Mouse (Mus musculus): ENCODE data around the gene Slc36a2. TPM values are rescaled to one million over a fixed set of nuclear protein-coding genes. Genes with fewer than 3 reads are reported as not detected.

Gene Slc36a2
- 2.4 and 3.3 TPM in 2 replicates for polyA plus RNA-seq (2012; ENCODE audit: insufficient read depth, insufficient read length, missing spikeins)

- Histone ChIP-seq H3K4me3 (ENCODE audit: insufficient read depth, low read length) (no peak within 1 kb of the TSS), H3K4me1 (ENCODE audit: control insufficient read depth, insufficient read depth, low read length) (peaks cover 43% of the 10 kb centered on the region), H3K27ac (ENCODE audit: insufficient read depth, low read depth, low read length) (no peak within 1 kb of the TSS)
- TF ChIP-seq POLR2A (IDR thresholded peaks at IDR 0.05; ENCODE audit: borderline replicate concordance, low read depth, low read length) (no peak), CTCF (IDR thresholded peaks at IDR 0.05; ENCODE audit: low read depth, low read length) (no peak)
Observed at GRCm38 (mm10) chr11:55184733-55185291, at the start of gene Slc36a2. Gene Slc36a2 (minus strand): TSS chr11:55185077.

- TF ChIP-seq CTCF (IDR thresholded peaks at IDR 0.05; ENCODE audit: low read depth, low read length) (no peak), POLR2A (IDR thresholded peaks at IDR 0.05; ENCODE audit: borderline replicate concordance, low read depth, low read length) (no peak)
- Histone ChIP-seq H3K27ac (ENCODE audit: insufficient read depth, low read depth, low read length) (no peak overlapping the region), H3K4me3 (ENCODE audit: insufficient read depth, low read length) (no peak overlapping the region), H3K4me1 (ENCODE audit: control insufficient read depth, insufficient read depth, low read length) (no peaks in the 10 kb centered on the region)
Observed at GRCm38 (mm10) chr11:55234288-55234687, 49.4 kb upstream of the Slc36a2 start.

DNA sequence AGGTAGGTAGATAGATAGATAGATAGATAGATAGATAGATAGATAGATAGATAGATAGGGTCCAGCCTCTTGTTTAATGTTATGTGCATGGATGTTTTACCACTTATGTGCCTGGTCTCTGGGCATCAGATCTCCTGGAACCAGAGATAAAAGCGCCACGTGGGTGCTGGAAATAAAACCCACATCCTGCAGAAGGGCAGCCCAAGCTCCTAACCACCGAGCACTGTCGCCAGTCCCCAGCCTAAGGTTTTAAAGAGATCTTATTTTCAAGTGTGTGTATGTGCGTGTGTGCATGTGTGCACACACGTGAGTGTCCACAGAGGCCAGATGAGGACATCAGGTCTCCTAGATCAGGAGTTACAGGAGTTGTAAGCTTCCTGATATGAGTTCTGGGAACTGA is 46.2 kb upstream of the Slc36a2 start:
- no peak overlapping the region for H3K27ac ChIP-seq (ENCODE audit: insufficient read depth, low read depth, low read length)
- TF ChIP-seq CTCF (IDR thresholded peaks at IDR 0.05; ENCODE audit: low read depth, low read length), result no peak
- no peak for TF ChIP-seq POLR2A (IDR thresholded peaks at IDR 0.05; ENCODE audit: borderline replicate concordance, low read depth, low read length)
- H3K4me3 ChIP-seq (ENCODE audit: insufficient read depth, low read length), result no peak overlapping the region
- H3K4me1 ChIP-seq (ENCODE audit: control insufficient read depth, insufficient read depth, low read length), result no peaks in the 10 kb centered on the region

DNA sequence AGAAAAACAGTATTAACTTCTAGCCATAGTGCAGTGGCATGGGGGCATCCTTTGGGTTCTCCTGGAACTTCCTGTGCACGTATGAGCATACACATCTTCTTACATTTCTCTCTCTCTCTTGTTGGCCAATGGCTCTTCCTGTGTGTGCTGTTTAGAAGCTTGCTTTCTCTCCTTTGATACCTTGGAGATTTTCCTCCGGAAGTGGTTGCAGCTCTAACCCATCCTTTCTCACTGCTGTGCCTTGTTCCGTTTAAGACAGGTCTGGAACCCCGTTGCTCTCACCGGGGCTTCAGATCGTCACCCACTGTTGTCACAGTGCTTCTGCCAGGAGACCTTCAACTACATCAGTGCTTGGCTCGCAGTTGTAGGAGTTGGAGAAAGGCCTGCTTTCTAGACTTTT is 36.4 kb upstream of the Slc36a2 start:
- TF ChIP-seq POLR2A (IDR thresholded peaks at IDR 0.05; ENCODE audit: borderline replicate concordance, low read depth, low read length) (no peak), CTCF (IDR thresholded peaks at IDR 0.05; ENCODE audit: low read depth, low read length) (no peak)
- H3K4me1 ChIP-seq (ENCODE audit: control insufficient read depth, insufficient read depth, low read length), result no peaks in the 10 kb centered on the region
- H3K4me3 ChIP-seq (ENCODE audit: insufficient read depth, low read length), result no peak overlapping the region
- no peak overlapping the region for H3K27ac ChIP-seq (ENCODE audit: insufficient read depth, low read depth, low read length)

DNA sequence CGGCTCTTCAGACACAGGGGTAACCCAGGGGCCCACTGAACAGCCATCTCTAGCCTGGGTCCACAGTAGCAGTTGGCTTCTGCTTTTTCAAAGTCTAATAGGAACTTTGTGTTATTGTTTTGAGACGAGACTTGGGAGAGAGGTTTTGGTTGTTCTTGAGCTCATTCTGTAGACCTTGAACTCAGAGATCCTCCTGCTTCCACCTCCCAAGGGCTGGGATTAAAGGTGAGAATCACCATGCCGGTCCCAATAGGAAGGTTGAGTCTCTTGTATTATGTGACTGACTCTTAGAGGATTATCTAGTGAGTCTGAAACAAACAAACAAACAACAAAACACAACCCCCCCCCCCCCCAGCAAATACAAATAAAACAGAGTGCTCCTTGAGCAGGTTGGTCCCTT is 33.6 kb upstream of the Slc36a2 start:
- peaks cover 15% of the 10 kb centered on the region for H3K4me1 ChIP-seq (ENCODE audit: control insufficient read depth, insufficient read depth, low read length)
- H3K4me3 ChIP-seq (ENCODE audit: insufficient read depth, low read length), result no peak overlapping the region
- no peak for TF ChIP-seq POLR2A (IDR thresholded peaks at IDR 0.05; ENCODE audit: borderline replicate concordance, low read depth, low read length)
- no peak for TF ChIP-seq CTCF (IDR thresholded peaks at IDR 0.05; ENCODE audit: low read depth, low read length)
- no peak overlapping the region for H3K27ac ChIP-seq (ENCODE audit: insufficient read depth, low read depth, low read length)

- no peak for TF ChIP-seq CTCF (IDR thresholded peaks at IDR 0.05; ENCODE audit: low read depth, low read length)
- TF ChIP-seq POLR2A (IDR thresholded peaks at IDR 0.05; ENCODE audit: borderline replicate concordance, low read depth, low read length), result no peak
- Histone ChIP-seq H3K4me1 (ENCODE audit: control insufficient read depth, insufficient read depth, low read length) (peaks cover 15% of the 10 kb centered on the region), H3K4me3 (ENCODE audit: insufficient read depth, low read length) (no peak overlapping the region), H3K27ac (ENCODE audit: insufficient read depth, low read depth, low read length) (no peak overlapping the region)
Observed at GRCm38 (mm10) chr11:55217880-55218279, 33.0 kb upstream of the Slc36a2 start.

- TF ChIP-seq POLR2A (IDR thresholded peaks at IDR 0.05; ENCODE audit: borderline replicate concordance, low read depth, low read length) (no peak), CTCF (IDR thresholded peaks at IDR 0.05; ENCODE audit: low read depth, low read length) (no peak)
- Histone ChIP-seq H3K4me1 (ENCODE audit: control insufficient read depth, insufficient read depth, low read length) (peaks cover 15% of the 10 kb centered on the region), H3K4me3 (ENCODE audit: insufficient read depth, low read length) (no peak overlapping the region), H3K27ac (ENCODE audit: insufficient read depth, low read depth, low read length) (no peak overlapping the region)
Observed at GRCm38 (mm10) chr11:55217418-55217817, 32.5 kb upstream of the Slc36a2 start.

- TF ChIP-seq CTCF (IDR thresholded peaks at IDR 0.05; ENCODE audit: low read depth, low read length), result no peak
- TF ChIP-seq POLR2A (IDR thresholded peaks at IDR 0.05; ENCODE audit: borderline replicate concordance, low read depth, low read length), result no peak
- Histone ChIP-seq H3K27ac (ENCODE audit: insufficient read depth, low read depth, low read length) (no peak overlapping the region), H3K4me3 (ENCODE audit: insufficient read depth, low read length) (no peak overlapping the region), H3K4me1 (ENCODE audit: control insufficient read depth, insufficient read depth, low read length) (peaks cover 15% of the 10 kb centered on the region)
Observed at GRCm38 (mm10) chr11:55216830-55217229, 32.0 kb upstream of the Slc36a2 start.

- no peak overlapping the region for H3K27ac ChIP-seq (ENCODE audit: insufficient read depth, low read depth, low read length)
- TF ChIP-seq CTCF (IDR thresholded peaks at IDR 0.05; ENCODE audit: low read depth, low read length) (no peak), POLR2A (IDR thresholded peaks at IDR 0.05; ENCODE audit: borderline replicate concordance, low read depth, low read length) (no peak)
- peaks cover 18% of the 10 kb centered on the region for H3K4me1 ChIP-seq (ENCODE audit: control insufficient read depth, insufficient read depth, low read length)
- H3K4me3 ChIP-seq (ENCODE audit: insufficient read depth, low read length), result no peak overlapping the region
Observed at GRCm38 (mm10) chr11:55216061-55216460, 31.2 kb upstream of the Slc36a2 start.

GRCm38 (mm10) chr11:55214978-55215377 is 30.1 kb upstream of the Slc36a2 start:
- H3K4me1 ChIP-seq (ENCODE audit: control insufficient read depth, insufficient read depth, low read length), result peaks cover 27% of the 10 kb centered on the region
- TF ChIP-seq CTCF (IDR thresholded peaks at IDR 0.05; ENCODE audit: low read depth, low read length) (no peak), POLR2A (IDR thresholded peaks at IDR 0.05; ENCODE audit: borderline replicate concordance, low read depth, low read length) (no peak)
- no peak overlapping the region for H3K27ac ChIP-seq (ENCODE audit: insufficient read depth, low read depth, low read length)
- no peak overlapping the region for H3K4me3 ChIP-seq (ENCODE audit: insufficient read depth, low read length)

Data from bone marrow macrophage, adult 2 months (primary cell).